Mouse (Mus musculus) megakaryocyte-erythroid progenitor cell, adult 5-6 weeks (primary cell): ENCODE measurements around the gene Fam217a. TPM values are rescaled to one million over a fixed set of nuclear protein-coding genes. Genes with fewer than 3 reads are reported as not detected.
"Not testable (repeated sequence)": the region's sequence is repeated elsewhere in the genome, so short reads cannot be mapped to it uniquely, and the experiment has no call there.

Experiments
- ATAC-seq: replicated peaks from 2 replicates; pipeline ENCODE4 v1.8.0; 2016; ENCODE audit warnings: mild to moderate bottlenecking, inconsistent platforms; ENCODE audit not compliant: severe bottlenecking, poor library complexity, low FRiP score, low TSS enrichment
- total RNA-seq, 2 experiments: library from RNA; stranded (forward) in 1 of 2; stranded (reverse) in 1 of 2; fragments of 200-1000, 215-1000 nt in 1 of 2; fragments of >200 nt in 1 of 2; fragmentation: Nextera tagmentation in 1 of 2; gene quantifications; 2 replicates each; pipeline ENCODE4 v1.2.3; 2014 to 2017

Gene Fam217a
- total RNA-seq, 2 experiments from 2014 or later = not detected

GRCm38 (mm10) chr13:34875741-34876445 is 48.2 kb downstream of the Fam217a start:
- peak; percentile 46; the same call in 1 of the 2 replicates for ATAC-seq

DNA sequence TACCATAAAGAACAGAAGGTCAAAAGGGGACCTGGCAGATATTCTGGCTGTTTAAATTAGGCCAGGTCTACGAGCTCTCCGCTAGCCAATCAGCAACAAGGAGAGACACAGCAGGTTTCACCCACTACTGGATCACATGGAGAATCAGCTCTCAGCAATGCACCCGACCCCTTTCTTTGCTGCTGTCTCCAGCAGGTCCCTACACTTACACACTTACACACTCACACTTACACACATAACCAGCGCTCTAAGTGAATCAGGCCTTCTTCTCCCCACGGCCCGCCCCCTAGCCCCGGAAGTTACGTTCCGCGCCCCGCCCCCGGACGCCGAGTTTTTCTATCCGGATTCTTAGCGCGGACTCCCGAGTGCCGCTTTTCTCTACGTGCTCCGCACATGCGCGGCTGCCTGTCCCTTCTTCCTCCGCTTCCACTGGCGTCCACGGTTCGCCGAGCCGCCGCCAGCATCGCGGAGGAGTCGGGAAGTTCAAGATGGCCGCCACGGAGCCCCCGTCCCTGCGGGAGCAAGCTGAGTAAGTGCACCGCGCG is 48.9 kb downstream of the Fam217a start, which contains the start of gene Prpf4b:
Gene Prpf4b, plus strand, starts transcription at position 137 of the 545 bp plus-strand sequence.
- ATAC-seq = peak; percentile 64

GRCm38 (mm10) chr13:34874736-34875135 is 49.4 kb downstream of the Fam217a start:
- not testable (repeated sequence) for ATAC-seq

DNA sequence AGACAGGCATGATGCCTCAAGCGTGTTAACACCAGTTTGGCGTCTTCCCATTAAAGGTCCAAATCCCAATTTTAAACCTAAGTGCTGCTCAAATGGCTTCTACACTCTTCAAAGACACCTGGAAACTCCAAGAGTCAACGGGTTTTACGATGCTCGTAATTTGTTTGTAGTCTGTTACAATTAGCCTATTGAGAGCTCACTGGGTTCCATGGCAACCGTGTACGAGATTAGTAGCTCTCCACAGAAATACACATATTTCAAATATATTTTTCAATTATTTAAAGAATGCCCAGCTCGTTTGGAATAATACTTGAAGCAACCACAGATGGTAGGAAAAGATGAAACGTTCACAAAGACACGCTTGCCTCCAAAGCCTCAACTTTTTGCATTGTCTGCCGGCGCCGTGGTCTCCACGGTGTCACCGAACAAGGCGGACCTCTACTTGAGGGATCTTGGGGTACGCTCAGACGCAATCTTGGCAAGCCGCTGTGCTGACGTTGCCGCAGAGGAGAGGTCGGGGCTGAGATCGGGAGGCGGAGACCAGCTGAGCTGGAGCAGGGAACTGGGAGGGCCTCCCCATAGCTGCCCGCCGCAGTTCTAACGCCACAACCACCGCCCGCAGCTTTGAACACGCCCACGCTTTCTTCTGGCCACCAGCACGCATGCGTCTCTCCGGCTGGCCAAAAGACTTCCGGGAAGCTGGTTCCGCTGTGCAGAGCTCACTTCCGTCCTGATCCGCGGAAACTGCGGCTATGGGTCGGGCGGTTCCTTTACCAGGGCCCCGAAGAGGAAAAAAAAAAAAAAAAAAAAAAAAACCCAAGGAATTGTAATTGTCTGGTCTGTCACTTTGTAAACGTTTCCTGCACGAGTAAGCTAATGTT is 50.1 kb downstream of the Fam217a start:
- peak; percentile 89 for ATAC-seq

GRCm38 (mm10) chr13:34864420-34865169 is 59.5 kb downstream of the Fam217a start:
- peak; percentile 79 for ATAC-seq

GRCm38 (mm10) chr13:34861166-34861565 is 62.9 kb downstream of the Fam217a start:
- ATAC-seq = not testable (repeated sequence)

Other genes with a start within 250 kb of the Fam217a start
- not detected in 2 replicates for gene Fam50b, start 189.5 kb downstream of the Fam217a start, total RNA-seq (2014; fragmentation: Nextera tagmentation)
- gene Fam50b, start 189.5 kb downstream of the Fam217a start, total RNA-seq (2017) = not detected in 2 replicates
- 173 and 238 TPM in 2 replicates for gene Prpf4b, start 49.0 kb downstream of the Fam217a start, total RNA-seq (2014; fragmentation: Nextera tagmentation)
- 269 and 276 TPM in 2 replicates for gene Prpf4b, start 49.0 kb downstream of the Fam217a start, total RNA-seq (2017)
- gene 4933417A18Rik, start 99 bp upstream of the Fam217a start, total RNA-seq (2014; fragmentation: Nextera tagmentation) = not detected in 2 replicates
- not detected in 2 replicates for gene 4933417A18Rik, start 99 bp upstream of the Fam217a start, total RNA-seq (2017)
- not detected in 2 replicates for gene Eci3, start 39.5 kb upstream of the Fam217a start, total RNA-seq (2014; fragmentation: Nextera tagmentation)
- gene Eci3, start 39.5 kb upstream of the Fam217a start, total RNA-seq (2017) = not detected in 2 replicates
- 94.1 and 141 TPM in 2 replicates for gene Eci2, start 102.8 kb upstream of the Fam217a start, total RNA-seq (2014; fragmentation: Nextera tagmentation)
- 122 TPM in 2 replicates for gene Eci2, start 102.8 kb upstream of the Fam217a start, total RNA-seq (2017)